Mouse (Mus musculus): ENCODE measurements around the gene Nrxn3. TPM values are rescaled to one million over a fixed set of nuclear protein-coding genes. Genes with fewer than 3 reads are reported as not detected.

Gene Nrxn3
- polyA plus RNA-seq, 1 experiment from 2014 or later = 1.0 TPM

- peak; percentile 59; the same call in 1 of the 2 replicates for ATAC-seq (ENCODE audit: low FRiP score, low read depth)
- H3K36me3 ChIP-seq = no peaks in the 10 kb centered on the region
- no peak overlapping the region for H3K4me3 ChIP-seq
- H3K9ac ChIP-seq = no peak overlapping the region
- no peak overlapping the region for H3K27ac ChIP-seq
- peaks cover 4% of the 10 kb centered on the region; the same call in 1 of the 2 replicates for H3K4me1 ChIP-seq
- WGBS = 44% methylated on average over 4 of the region's 4 CpGs
- H3K9me3 ChIP-seq = no peaks in the 10 kb centered on the region
- no peak overlapping the region for H3K4me2 ChIP-seq (replicated peaks)
- no peaks in the 10 kb centered on the region for H3K27me3 ChIP-seq
Observed at GRCm38 (mm10) chr12:88818622-88819334, 96.1 kb downstream of the Nrxn3 start.

- WGBS = 61% methylated on average over 5 of the region's 5 CpGs
- no peaks in the 10 kb centered on the region for H3K36me3 ChIP-seq
- no peak overlapping the region for H3K27ac ChIP-seq
- H3K4me2 ChIP-seq (replicated peaks) = no peak overlapping the region
- no peak for ATAC-seq (ENCODE audit: low FRiP score, low read depth)
- H3K9ac ChIP-seq = no peak overlapping the region
- H3K9me3 ChIP-seq = no peaks in the 10 kb centered on the region
- H3K27me3 ChIP-seq = no peaks in the 10 kb centered on the region
- no peak overlapping the region for H3K4me3 ChIP-seq
- H3K4me1 ChIP-seq = peaks cover 4% of the 10 kb centered on the region; the same call in 1 of the 2 replicates
Observed at GRCm38 (mm10) chr12:88819335-88819709, 96.6 kb downstream of the Nrxn3 start.

- no peaks in the 10 kb centered on the region for H3K27me3 ChIP-seq
- no peaks in the 10 kb centered on the region for H3K36me3 ChIP-seq
- peaks cover 4% of the 10 kb centered on the region; the same call in 1 of the 2 replicates for H3K4me1 ChIP-seq
- H3K4me3 ChIP-seq = no peak overlapping the region
- H3K9me3 ChIP-seq = no peaks in the 10 kb centered on the region
- ATAC-seq (ENCODE audit: low FRiP score, low read depth) = no peak
- no peak overlapping the region for H3K9ac ChIP-seq
- H3K4me2 ChIP-seq (replicated peaks) = no peak overlapping the region
- no peak overlapping the region for H3K27ac ChIP-seq
- WGBS = 29% methylated on average over 3 of the region's 3 CpGs
Observed at GRCm38 (mm10) chr12:88820131-88820530, 97.5 kb downstream of the Nrxn3 start.

GRCm38 (mm10) chr12:88830851-88831250, 108.2 kb downstream of the Nrxn3 start:
- H3K4me3 ChIP-seq = no peak overlapping the region
- 93% methylated on average over 1 of the region's 1 CpGs for WGBS
- ATAC-seq (ENCODE audit: low FRiP score, low read depth) = no peak
- H3K27ac ChIP-seq = no peak overlapping the region
- H3K27me3 ChIP-seq = no peaks in the 10 kb centered on the region
- H3K36me3 ChIP-seq = no peaks in the 10 kb centered on the region
- no peak overlapping the region for H3K9ac ChIP-seq
- H3K4me2 ChIP-seq (replicated peaks) = no peak overlapping the region
- no peaks in the 10 kb centered on the region for H3K9me3 ChIP-seq
- H3K4me1 ChIP-seq = no peaks in the 10 kb centered on the region

- no peak overlapping the region for H3K27ac ChIP-seq
- no peaks in the 10 kb centered on the region for H3K9me3 ChIP-seq
- no peak overlapping the region for H3K4me2 ChIP-seq (replicated peaks)
- no peak overlapping the region for H3K9ac ChIP-seq
- no peak overlapping the region for H3K4me3 ChIP-seq
- no peaks in the 10 kb centered on the region for H3K27me3 ChIP-seq
- H3K4me1 ChIP-seq = no peaks in the 10 kb centered on the region
- 34% methylated on average over 2 of the region's 2 CpGs for WGBS
- no peaks in the 10 kb centered on the region for H3K36me3 ChIP-seq
- no peak for ATAC-seq (ENCODE audit: low FRiP score, low read depth)
Observed at GRCm38 (mm10) chr12:88835821-88836220, 113.1 kb downstream of the Nrxn3 start.

GRCm38 (mm10) chr12:88839724-88840123, 117.0 kb downstream of the Nrxn3 start:
- Histone ChIP-seq H3K4me2 (replicated peaks) (no peak overlapping the region), H3K27ac (no peak overlapping the region), H3K4me1 (no peaks in the 10 kb centered on the region), H3K4me3 (no peak overlapping the region), H3K36me3 (no peaks in the 10 kb centered on the region), H3K27me3 (no peaks in the 10 kb centered on the region), H3K9ac (no peak overlapping the region), H3K9me3 (no peaks in the 10 kb centered on the region)
- 89% methylated on average over 7 of the region's 7 CpGs for WGBS
- ATAC-seq (ENCODE audit: low FRiP score, low read depth) = no peak

GRCm38 (mm10) chr12:88841350-88841749, 118.7 kb downstream of the Nrxn3 start:
- Histone ChIP-seq H3K4me3 (no peak overlapping the region), H3K4me2 (replicated peaks) (no peak overlapping the region), H3K4me1 (no peaks in the 10 kb centered on the region), H3K27ac (no peak overlapping the region), H3K36me3 (no peaks in the 10 kb centered on the region), H3K27me3 (no peaks in the 10 kb centered on the region), H3K9ac (no peak overlapping the region), H3K9me3 (no peaks in the 10 kb centered on the region)
- ATAC-seq (ENCODE audit: low FRiP score, low read depth) = no peak
- 86% methylated on average over 6 of the region's 6 CpGs for WGBS

- 43% methylated on average over 6 of the region's 6 CpGs for WGBS
- Histone ChIP-seq H3K4me1 (no peaks in the 10 kb centered on the region), H3K9me3 (no peaks in the 10 kb centered on the region), H3K4me3 (no peak overlapping the region), H3K36me3 (no peaks in the 10 kb centered on the region), H3K27ac (no peak overlapping the region), H3K4me2 (replicated peaks) (no peak overlapping the region), H3K27me3 (no peaks in the 10 kb centered on the region), H3K9ac (no peak overlapping the region)
- no peak for ATAC-seq (ENCODE audit: low FRiP score, low read depth)
Observed at GRCm38 (mm10) chr12:88850400-88851179, 127.9 kb downstream of the Nrxn3 start.

GRCm38 (mm10) chr12:88854039-88854438, 131.4 kb downstream of the Nrxn3 start:
- no peak overlapping the region for H3K4me2 ChIP-seq (replicated peaks)
- H3K36me3 ChIP-seq = no peaks in the 10 kb centered on the region
- no peak overlapping the region for H3K9ac ChIP-seq
- WGBS = 67% methylated on average over 4 of the region's 4 CpGs
- H3K4me1 ChIP-seq = no peaks in the 10 kb centered on the region
- H3K9me3 ChIP-seq = no peaks in the 10 kb centered on the region
- H3K27ac ChIP-seq = no peak overlapping the region
- ATAC-seq (ENCODE audit: low FRiP score, low read depth) = no peak
- no peaks in the 10 kb centered on the region for H3K27me3 ChIP-seq
- no peak overlapping the region for H3K4me3 ChIP-seq

GRCm38 (mm10) chr12:88857701-88858100, 135.0 kb downstream of the Nrxn3 start:
- H3K4me2 ChIP-seq (replicated peaks) = no peak overlapping the region
- peaks cover 3% of the 10 kb centered on the region; the same call in 1 of the 2 replicates for H3K4me1 ChIP-seq
- H3K27me3 ChIP-seq = no peaks in the 10 kb centered on the region
- no peak overlapping the region for H3K9ac ChIP-seq
- no peak overlapping the region for H3K27ac ChIP-seq
- H3K9me3 ChIP-seq = no peaks in the 10 kb centered on the region
- no peak for ATAC-seq (ENCODE audit: low FRiP score, low read depth)
- H3K4me3 ChIP-seq = no peak overlapping the region
- H3K36me3 ChIP-seq = no peaks in the 10 kb centered on the region
- WGBS = 76% methylated on average over 2 of the region's 2 CpGs

- ATAC-seq (ENCODE audit: low FRiP score, low read depth) = no peak
- 46% methylated on average over 6 of the region's 6 CpGs for WGBS
- Histone ChIP-seq H3K4me3 (no peak overlapping the region), H3K27me3 (no peaks in the 10 kb centered on the region), H3K27ac (no peak overlapping the region), H3K9me3 (no peaks in the 10 kb centered on the region), H3K4me2 (replicated peaks) (no peak overlapping the region), H3K9ac (no peak overlapping the region), H3K4me1 (peaks cover 3% of the 10 kb centered on the region; the same call in 1 of the 2 replicates), H3K36me3 (no peaks in the 10 kb centered on the region)
Observed at GRCm38 (mm10) chr12:88859456-88860345, 137.0 kb downstream of the Nrxn3 start.

GRCm38 (mm10) chr12:88860397-88860796, 137.7 kb downstream of the Nrxn3 start:
- Histone ChIP-seq H3K27me3 (no peaks in the 10 kb centered on the region), H3K4me1 (peaks cover 3% of the 10 kb centered on the region; the same call in 1 of the 2 replicates), H3K9ac (no peak overlapping the region), H3K36me3 (no peaks in the 10 kb centered on the region), H3K4me2 (replicated peaks) (no peak overlapping the region), H3K9me3 (no peaks in the 10 kb centered on the region), H3K4me3 (no peak overlapping the region), H3K27ac (no peak overlapping the region)
- 24% methylated on average over 4 of the region's 4 CpGs for WGBS
- no peak for ATAC-seq (ENCODE audit: low FRiP score, low read depth)
